Mouse (Mus musculus): ENCODE data around the gene Wdr46.

DNA sequence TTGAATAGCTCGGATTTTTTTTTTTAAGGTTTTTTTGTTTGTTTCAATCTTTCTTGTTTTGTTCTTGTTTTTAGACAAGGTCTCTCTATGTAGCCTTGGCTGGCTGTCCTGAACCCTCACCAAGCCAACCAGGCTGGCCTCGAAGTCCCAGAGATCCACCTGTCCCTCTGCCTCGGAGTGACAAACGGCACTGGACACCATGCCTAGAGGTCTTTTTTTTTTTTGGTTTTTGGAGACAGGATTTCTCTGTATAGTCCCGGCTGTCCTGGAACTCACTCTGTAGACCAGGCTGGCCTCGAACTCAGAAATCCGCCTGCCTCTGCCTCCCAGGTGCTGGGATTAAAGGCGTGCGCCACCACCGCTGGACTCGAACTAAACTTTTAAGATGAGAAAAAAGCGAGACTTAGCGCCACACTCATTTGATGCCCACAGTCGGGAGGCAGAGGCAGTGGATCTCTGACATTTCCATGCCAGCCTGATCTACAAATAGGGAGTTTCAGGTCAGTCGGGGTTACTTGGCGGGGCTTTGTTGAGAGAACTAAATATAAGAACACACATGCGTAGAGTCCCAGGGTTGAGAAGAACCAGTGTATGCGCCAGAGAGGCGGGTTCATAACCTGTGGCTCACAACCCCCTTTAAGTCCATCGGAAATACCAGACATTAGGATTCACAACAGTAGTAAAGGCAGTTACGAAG, 12.1 kb upstream of the Wdr46 start:
- no peak for TF ChIP-seq CTCF (IDR thresholded peaks at IDR 0.05; ENCODE audit: control insufficient read depth, insufficient read depth, insufficient read length)
- no peak for TF ChIP-seq MYOD1 (IDR thresholded peaks at IDR 0.05; ENCODE audit: control insufficient read depth, insufficient read length, low read depth)
- no peak for TF ChIP-seq MYOG (IDR thresholded peaks at IDR 0.05; ENCODE audit: control insufficient read depth, extremely low read depth, insufficient read length)
